Mouse (Mus musculus) T-helper 2 cell (primary cell): ENCODE results near the gene Cep135.

Source experiments
- in situ Hi-C: fragments of 300-600 bp; cut with MboI, MseI; formaldehyde crosslinking; loops from one replicate; pipeline ENCODE4 v1.15.1; 2025; ENCODE audit warnings: high pct_unique_total_duplicates

The Cep135 gene

DNA sequence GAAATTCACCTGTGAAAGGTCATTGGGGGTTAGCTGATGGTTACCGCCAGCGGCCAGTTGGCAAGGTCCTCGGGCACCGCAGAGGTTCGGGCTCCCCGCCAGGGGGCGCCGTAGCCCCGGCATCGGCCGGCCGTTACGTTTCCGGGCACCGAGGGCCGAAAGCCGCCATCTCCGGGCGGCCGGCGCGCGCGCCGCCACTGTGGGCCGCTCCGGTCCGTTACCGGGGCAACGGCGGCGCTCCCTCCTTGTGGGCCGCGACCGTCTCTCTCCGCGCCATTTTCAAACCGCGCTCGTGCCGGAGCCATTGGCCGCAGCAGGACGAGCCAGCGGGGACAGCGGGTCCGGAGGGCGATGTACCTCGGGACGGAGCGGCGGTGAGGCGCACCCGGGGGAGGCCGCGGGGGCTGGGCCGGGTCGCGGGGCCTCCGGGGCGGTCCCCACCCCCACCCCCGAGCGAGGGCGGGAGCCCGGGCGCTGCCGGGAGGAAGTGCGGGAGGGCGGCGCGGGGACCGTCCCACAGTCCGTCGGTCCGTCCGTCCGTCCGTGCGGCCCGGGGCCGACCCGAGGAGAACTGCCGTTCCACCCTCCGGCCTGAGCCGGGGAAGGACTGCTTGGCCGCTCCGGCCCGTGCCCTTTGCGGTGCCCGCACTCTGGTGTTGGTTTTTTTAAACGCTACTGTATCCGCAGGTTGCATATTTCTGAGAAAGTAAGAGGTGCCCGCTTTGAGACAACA is at the start of gene Cep135:
Cep135 (plus strand) TSS at position 148 of the 733 bp plus-strand sequence.
- in situ Hi-C loops = no loop called here

DNA sequence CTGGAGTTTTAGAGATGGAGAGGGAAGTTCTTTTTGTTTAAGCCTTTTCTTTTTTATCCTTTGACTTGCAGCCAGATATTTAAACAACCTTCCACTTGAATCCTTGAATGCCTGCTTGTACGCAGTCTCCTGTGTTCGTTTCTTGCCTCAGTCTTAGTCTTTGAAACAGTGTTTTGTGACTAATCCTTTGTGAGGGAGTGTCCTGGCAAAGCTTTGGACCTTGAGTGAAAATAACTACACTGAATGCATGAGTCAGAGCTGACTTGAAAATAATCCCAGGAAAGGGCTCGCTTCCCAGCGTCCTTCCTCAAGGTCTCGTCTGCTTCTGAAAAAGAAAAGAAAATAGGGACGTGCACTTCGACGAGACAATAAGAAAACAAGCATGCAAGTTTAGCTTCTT is 48.3 kb upstream of the Cep135 start:
- in situ Hi-C loops = no loop called here

DNA sequence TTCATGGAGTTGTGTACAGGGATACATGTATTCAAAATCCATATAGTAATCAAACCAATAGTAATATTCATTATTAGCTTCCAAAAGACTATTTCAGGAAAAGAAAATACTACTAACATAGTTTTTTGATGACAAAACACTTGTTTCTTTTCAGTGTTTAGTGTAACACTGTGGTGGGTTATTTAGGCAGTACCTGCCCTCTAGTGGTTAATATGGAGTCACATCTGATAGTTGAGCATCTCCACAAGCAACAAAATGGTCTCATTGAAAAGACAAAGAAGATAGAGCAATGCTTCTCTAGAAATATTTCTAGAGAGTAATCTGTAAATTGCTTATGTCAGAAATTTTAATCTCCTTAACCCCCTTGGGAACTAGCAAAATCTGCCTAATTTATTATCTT is 47.7 kb upstream of the Cep135 start:
- in situ Hi-C loops = no loop called here

DNA sequence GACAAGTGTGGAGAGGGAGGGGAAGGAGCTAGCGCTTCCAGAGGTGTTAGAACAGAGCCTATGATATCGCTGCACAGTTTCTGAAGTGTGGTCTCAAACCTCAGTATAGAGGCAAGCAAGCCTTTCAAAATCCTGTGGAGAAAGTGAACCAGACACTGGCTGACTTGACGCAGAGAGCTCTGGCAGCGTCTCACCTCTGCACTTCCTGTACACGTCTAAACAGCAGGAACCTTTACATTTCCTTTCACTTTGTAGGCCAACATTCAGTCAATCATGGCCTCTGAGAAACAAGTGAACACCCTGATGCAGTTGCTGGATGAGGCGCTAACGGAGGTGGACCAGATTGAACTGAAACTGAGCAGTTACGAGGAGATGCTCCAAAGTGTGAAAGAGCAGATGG is 45.3 kb upstream of the Cep135 start:
- in situ Hi-C loops = no loop called here

DNA sequence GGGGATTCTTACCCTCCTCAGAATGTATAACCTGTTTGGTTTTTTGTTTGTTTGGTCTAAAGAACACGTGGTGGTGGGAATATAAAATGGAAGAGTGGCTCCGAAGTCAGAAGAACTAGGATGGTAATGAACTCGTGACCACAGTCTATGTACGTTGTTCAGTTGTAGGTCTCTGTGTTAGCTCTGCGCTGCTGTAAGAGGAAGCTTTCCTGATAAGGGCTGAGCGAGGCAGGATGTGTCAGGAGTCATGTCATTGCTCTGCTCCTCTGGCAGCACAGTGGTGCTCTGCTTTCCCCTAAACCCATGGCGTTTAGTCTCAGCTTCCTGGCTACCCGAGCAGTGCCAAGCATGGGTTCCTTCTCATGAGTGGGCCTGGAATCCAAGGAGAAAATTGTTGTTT is 38.1 kb upstream of the Cep135 start:
- in situ Hi-C loops = loop anchor here (25.0 kb wide), 1 partner anchor 812 kb away; no protein-coding TSS in a partner anchor

DNA sequence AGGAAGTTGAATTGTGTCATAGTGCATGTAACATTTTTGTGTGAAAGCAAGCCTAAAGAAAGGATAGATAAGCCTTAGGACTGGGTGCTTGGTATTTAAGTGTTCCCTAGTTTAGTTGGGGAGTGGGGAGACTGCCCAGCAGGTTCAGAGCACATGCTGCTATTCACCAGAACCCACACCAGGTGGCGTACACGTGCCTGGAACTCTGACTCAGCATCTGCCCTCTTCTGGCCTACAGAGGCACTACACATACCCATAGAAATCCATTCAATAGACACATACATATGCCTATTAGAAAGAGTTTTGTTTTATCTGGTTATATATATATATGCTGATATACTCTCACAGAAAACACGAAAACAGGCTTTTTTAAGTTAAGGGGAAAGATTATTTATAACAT is 23.2 kb upstream of the Cep135 start:
- in situ Hi-C loops = loop anchor here (25.0 kb wide), 1 partner anchor 797 kb away; no protein-coding TSS in a partner anchor

DNA sequence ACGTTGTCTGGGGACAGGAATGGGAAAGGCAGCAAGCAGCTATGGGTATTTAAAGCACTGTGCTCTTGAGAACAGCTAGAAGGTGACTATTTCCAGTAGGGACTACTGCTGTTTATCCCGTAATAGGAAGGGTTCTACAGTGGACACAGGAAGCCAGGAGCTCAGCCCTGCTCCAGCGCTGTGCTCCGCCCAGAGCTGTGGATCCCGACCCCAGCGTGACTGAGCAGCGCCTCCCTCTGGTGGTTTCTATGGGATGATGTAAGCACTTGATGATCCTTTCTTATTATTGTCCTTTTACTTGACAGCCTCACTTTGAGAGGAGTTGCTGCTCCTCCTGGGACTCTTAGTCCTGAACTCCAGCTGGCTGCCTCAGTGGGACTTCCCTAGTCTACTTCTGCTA is 14.2 kb upstream of the Cep135 start:
- in situ Hi-C loops = loop anchor here (25.0 kb wide), 1 partner anchor 788 kb away; no protein-coding TSS in a partner anchor

DNA sequence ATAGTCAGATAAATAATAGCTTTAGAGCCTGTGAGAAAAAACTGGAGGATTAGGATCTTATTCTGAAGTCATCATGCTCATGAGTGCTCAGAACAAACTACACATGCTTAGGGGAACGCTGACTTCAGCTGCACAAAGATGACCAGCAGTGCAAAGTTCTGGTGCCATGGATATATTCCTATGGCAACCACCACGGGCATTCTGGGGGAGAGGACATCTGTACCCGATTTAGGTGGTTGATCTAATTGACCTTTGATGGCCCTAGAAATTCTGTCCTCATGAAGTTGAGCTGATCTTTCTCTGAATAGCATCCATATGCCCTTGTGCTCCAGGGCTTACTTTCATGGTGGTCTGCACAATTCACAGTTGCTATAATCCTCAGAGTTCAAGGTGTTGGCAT is 11.5 kb upstream of the Cep135 start:
- in situ Hi-C loops = no loop called here

DNA sequence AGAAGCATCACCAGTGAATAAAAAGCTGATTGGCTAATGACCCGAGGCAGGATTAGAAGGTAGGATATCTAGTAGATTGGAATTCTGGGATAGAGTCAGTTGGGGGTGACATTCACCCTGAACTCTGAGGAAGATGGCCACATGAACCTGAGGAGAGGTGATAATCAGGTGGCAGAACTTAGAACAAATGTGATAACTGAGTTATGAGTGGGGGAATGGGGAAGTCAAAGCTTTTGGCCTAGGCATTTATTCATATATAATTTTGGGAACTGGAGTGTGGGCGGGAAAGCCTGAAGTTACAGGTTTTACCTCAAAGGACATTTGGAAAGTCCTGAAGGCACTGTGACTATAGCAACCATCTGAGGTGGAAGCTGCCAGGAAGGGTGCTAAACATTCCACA is 3.1 kb upstream of the Cep135 start:
- in situ Hi-C loops = no loop called here

DNA sequence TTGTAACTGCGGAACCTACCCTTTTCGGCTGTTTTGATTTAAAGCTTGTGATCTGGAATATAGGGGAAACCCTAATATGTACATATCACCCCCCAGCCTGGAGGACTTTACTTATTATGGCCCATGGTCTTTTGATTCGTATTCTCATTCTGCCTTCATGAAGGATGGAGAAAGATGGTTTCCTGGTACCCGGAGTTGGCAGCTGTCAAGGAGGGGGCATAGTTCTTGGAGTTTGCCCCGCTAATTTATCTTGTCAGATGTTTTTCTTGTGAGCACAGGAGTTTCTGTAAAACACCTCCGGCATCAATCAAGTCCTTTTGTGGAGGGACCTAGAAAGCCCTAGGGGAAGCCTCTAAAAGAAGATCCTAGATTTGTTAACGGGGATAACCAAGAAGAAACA is 813 bp downstream of the Cep135 start:
- in situ Hi-C loops = no loop called here

DNA sequence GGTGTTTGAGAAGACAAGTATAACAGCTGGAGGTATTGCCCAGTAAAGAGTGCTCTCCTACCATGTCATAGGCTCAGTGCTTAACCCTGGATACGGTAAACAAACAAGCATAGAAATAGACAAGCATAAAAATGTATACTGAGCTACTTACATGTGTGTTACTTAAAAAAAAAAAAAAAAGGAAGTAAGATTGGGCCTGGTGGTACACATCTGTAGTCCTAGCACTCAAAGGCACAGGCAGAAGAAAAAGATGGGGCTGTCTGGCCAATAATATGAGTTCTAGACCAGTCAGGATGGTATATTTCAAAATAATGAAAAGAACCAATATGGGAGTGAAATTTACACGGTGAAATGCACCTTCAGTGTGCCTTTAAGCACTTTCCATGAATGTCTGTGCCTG is 1.5 kb downstream of the Cep135 start:
- in situ Hi-C loops = no loop called here

DNA sequence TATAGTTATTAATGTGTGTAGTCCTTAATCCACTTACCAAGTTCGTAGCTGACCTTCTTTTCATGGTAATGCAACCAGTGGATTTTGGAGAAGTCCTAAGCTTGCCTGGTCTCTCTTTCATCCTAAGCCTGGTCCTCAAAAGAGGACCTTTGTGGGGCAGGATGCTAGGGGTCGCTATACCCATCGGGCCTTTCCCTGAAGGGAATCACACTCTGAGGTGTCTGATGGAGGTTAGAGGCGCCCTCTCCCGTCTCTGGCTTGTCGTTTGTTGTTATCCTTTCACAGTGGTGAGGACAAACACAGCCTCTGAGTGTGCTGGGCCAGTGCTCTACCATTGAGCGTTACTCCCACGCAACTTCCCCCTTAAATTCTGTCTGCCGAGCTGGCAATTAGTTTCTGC is 3.4 kb downstream of the Cep135 start:
- in situ Hi-C loops = no loop called here

DNA sequence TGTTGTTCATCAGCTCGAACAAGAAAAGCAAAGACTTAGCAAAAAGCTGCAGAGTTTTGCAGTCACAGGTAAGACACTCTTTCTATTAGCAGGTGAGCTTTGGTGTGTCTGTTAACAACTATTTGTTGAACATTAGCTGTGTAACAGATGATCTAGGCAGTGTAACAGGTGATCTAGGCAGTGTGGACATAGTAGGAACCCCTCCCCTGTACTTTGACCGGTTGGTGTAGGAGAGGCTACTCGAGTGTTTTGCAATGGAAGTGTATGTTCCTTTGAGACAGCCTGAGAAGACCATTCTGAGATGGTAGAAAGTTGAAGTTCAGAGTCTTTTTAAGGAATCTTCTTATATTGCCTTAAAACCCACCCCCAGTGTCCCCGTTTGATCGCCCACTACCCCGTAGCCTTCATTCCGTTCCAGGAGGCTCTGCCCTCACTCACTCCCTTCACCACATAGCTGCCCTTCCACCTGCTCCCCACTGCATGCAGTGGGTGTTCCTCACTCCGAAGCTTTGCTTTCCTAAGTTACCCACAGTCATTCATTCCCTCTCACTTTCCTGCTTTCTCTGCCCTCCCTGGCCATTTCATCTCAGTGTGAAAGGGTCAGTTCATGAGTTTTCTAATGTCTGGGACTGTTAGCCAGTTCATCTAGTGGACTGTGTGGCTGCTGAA is 21.3 kb downstream of the Cep135 start:
- in situ Hi-C loops = no loop called here

DNA sequence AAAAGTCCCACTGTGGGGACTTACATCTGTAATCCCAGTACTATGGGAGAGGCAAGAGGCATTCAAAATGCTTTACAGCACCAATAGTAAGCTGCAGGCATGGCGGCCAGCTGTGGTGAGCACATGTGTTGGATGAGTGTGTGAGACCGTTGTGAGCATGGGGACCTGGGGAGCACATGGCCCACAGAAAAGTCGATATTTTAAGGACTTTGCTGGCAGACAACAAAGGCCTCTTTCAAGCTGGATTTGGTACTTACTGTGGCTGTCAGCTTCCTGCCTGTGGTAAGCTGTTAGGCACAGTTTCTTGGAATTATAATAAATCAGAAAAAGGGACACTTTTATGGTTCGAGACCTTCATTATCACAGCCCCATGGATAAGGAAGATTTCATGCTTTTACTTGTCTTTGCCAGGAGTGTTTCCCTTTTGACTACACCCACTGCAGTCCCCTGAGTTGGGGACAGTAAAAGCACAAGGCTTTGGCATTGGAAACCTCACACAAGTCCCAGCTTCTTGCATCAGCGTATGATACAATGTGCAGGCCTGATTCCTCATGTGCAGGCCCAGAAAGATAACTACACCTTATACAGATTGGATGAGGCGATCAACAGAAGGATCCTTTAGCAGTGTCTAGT is 24.5 kb downstream of the Cep135 start:
- in situ Hi-C loops = no loop called here

DNA sequence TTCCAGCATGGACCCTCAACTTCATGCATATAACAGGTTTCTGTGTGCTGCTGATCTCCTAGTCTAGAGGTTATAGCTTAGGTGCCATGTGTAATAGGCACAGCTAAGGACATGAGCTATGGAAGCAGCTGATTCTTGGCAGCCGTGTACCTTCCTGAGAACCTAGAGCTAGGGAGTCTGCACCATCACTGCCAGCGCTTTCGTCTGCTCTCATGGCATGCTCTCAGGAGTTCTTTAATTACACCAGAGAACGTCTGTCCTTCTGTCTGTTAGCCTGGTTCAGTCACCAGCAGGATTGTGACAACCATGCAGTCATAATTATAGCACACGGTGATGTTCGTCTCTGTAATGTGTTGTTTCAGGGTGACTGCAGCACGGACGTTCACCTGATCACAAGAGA is 26.8 kb downstream of the Cep135 start:
- in situ Hi-C loops = no loop called here

DNA sequence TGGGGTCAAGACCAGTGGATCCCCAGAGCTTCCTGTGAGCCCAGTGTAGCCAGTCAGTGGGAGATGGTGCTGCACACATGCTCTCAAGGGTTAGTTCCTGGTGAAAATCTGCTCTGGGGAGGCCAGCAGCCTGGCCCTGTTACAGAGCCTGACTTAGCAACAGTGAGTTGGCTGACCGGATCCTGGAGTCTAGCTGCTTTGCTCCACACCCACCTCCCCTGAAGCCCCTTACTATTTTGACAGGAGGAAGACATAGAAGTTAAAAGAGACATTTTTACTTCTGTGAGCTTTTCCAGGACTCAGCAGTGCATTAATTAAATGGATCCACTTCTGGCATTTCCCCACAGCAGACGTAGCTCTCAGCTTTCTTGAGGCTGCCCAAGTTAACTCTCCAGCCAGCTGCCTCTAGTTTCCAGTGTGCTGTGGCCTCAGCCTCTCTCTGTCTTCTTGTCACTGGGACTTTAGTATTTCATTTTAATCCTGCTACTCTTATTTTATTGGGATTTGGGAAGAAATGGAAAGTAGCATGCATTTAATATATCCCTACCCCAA is 27.8 kb downstream of the Cep135 start:
- in situ Hi-C loops = no loop called here

DNA sequence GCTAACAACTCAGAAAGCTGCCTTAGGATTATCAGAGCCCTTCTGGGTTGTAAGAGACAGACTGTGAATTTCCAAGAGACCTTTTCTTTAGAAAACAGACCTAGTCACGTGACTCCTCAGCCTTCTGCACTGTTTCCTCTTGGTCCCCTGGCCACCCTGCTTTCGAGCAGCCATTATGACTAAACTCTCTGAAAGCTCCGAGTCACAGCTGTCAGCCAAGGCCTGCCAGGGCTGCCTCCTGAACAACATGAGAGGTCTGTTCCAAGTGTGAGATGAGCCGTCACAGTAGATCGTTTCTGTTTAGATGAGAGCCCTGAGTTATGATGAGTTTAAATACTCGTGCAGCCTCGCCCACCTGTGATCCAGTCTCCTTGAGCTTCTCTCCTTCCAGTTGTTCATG is 30.3 kb downstream of the Cep135 start:
- in situ Hi-C loops = no loop called here

DNA sequence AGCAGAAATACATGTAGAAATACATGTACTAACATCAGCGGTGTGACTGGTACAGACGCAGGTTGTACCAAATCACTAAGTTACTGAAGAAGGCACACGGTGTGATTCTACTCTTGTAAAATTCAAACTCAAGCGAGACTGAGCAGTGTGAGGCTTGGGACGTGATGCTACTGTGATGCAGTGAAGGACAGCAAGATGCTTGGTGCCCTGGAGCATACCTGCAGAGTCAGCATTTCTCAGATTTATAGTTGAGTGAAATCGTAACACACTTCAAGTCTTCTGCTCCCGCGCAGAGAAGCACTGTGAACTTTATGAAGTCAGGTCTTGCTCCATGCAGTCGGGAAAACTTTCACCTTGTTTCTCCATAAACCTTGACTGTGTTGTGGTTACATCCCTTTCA is 35.3 kb downstream of the Cep135 start:
- in situ Hi-C loops = no loop called here

DNA sequence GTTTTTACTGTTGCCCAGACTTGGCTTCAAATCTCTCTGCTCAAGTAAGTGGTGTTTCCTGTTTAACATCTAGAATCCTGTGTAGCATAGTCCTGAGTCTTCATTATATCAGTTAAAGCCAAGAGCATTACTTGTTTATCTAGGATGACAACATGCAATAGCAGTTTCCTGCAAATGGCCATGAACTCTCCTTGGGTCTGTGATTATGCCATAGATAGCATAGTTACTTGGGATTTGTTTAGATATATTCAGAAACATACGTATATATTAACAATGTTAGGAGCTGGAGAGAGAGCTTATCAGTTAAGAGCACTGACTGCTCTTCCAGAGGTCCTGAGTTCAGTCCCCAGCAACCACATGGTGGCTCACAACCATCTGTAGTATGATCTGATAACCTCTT is 39.3 kb downstream of the Cep135 start:
- in situ Hi-C loops = no loop called here

DNA sequence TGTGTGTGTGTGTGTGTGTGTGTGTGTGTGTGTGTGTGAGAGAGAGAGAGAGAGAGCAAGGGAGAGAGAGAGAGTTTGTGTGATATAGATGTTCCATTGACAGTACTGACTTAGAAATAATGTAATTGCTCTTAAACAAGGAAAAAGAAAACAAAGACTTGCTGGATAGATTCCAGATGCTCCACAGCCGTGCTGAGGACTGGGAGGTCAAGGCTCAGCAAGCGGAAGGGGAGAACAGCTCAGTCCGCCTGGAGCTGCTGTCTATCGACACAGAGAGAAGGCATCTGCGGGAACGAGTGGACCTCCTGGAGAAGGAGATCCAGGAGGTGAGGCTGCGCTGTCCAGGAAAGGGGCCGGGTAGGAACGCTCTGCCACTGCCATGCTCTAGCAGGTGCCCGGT is 45.5 kb downstream of the Cep135 start:
- in situ Hi-C loops = no loop called here

DNA sequence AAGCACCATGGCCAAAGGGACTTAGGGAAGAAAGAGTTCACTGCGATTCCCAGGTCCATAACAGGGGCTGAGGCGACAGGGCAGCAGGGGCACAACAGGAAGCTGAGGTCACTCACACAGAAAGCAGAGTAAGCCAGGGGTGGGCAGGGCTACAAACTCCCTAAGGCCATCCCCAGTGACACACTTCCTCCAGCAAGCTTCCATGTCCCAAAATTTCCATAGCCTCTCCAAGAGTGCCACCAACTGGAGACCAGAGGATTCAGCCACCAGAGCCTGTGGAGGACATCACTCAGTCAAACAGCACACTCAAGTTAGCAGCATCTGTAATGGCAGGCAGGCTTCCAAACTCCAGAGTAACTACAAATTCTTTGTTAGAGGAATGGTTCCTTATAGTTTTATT is 47.1 kb downstream of the Cep135 start:
- in situ Hi-C loops = no loop called here

DNA sequence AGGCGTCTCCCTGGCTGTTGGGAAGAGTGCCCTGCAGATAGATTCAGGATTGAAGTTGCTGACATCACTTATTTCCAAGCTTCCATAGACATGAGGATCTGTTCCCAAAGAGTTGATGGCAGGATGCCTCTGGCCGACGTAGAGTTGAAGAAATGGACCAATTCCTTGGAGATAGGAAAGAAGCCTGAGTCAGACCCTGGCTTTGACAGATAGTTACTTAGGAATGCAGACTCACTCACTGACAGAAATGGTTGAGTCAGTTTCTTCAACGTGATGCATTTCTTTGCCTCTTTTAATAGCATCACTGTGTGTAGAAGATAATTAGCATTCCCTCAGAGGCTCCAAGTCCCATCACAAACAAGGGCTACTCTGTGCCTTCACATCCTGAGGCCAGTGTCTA is 53.6 kb downstream of the Cep135 start:
- in situ Hi-C loops = no loop called here

DNA sequence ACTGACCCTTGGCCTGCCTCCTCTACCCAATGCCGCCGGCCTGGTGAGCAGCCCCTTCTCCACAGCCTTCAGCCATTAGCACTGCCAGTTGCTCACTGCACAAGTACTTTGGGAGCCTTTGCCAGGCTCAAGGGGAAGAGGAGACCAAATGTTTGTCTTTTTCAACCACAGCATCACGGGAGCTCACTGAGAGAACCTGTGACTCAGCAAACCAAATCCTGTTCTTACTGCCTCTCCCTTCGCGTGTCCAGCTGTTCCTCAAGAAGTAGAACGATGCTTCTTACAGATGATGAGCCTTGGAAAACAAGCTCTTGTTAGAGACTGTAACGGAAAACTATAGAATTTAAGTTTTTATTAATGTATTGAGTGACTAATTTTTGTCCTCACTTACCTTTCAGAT is 55.7 kb downstream of the Cep135 start:
- in situ Hi-C loops = no loop called here
